Comparison of ENCODE assay signal across 11 mouse cellular contexts in genomic region chr1:155053296-155053695, GRCm38 (mm10). TPM values are rescaled to one million over a fixed set of nuclear protein-coding genes. Genes with fewer than 3 reads are reported as not detected.
DNase-seq lines count a peak whose midpoint lies in the region; ATAC-seq and TF ChIP-seq lines count a peak whose summit lies in the region.
"Had no signal": no experiment of that assay in that cellular context is flagged by ENCODE, and none has a peak within 500 bp of the region (broad histone marks: within the 10 kb centered on the region; RNA-seq: fewer than 3 reads in every experiment).

No protein-coding gene starts in this region.

- 92% methylated on average over 1 of the region's 1 CpGs for WGBS in heart, embryonic 14.5 days
- 74% methylated on average over 1 of the region's 1 CpGs for WGBS in embryonic facial prominence, embryonic 14.5 days
- WGBS in limb, embryonic 14.5 days: 88% methylated on average over 1 of the region's 1 CpGs

- H3K4me2 ChIP-seq in heart, embryonic 14.5 days (ENCODE audit: low read length): no peak overlapping the region
- no peak overlapping the region for H3K4me2 ChIP-seq in embryonic facial prominence, embryonic 14.5 days (ENCODE audit: low read depth, low read length)
- H3K4me2 ChIP-seq in limb, embryonic 14.5 days (replicated peaks; ENCODE audit: low read depth, low read length, severe bottlenecking): no peak overlapping the region

- TF ChIP-seq POLR2A in limb, embryonic 14.5 days (IDR thresholded peaks at IDR 0.05; ENCODE audit: borderline replicate concordance, extremely low read depth, insufficient read depth, insufficient read length): no peak

- ATAC-seq in heart, embryonic 14.5 days (ENCODE audit: insufficient number of reproducible peaks, insufficient read depth, low FRiP score, low read depth): no peak
- ATAC-seq in embryonic facial prominence, embryonic 14.5 days (ENCODE audit: low read depth): no peak
- no peak for ATAC-seq in limb, embryonic 14.5 days (ENCODE audit: low FRiP score, low read depth)

- peak overlapping the region; percentile 38; the same call in 1 of the 2 replicates for H3K9ac ChIP-seq in heart, embryonic 14.5 days (ENCODE audit: low read length)
- H3K9ac ChIP-seq in embryonic facial prominence, embryonic 14.5 days (ENCODE audit: low read depth, low read length): no peak overlapping the region; the same call in 1 of the 2 replicates
- no peak overlapping the region for H3K9ac ChIP-seq in limb, embryonic 14.5 days (ENCODE audit: low read depth, low read length, severe bottlenecking)

- no peaks in the 10 kb centered on the region for H3K9me3 ChIP-seq in heart, embryonic 14.5 days (ENCODE audit: control insufficient read depth, low read length)
- no peaks in the 10 kb centered on the region for H3K9me3 ChIP-seq in embryonic facial prominence, embryonic 14.5 days (ENCODE audit: control insufficient read depth, low read length)
- H3K9me3 ChIP-seq in limb, embryonic 14.5 days (ENCODE audit: control insufficient read depth, low read length): no peaks in the 10 kb centered on the region

- no peak overlapping the region for H3K4me3 ChIP-seq in heart, embryonic 14.5 days (ENCODE audit: control insufficient read depth in 1 of 2, insufficient read depth in 1 of 2, low read depth in 1 of 2, low read length in 2 of 2)
- no peak overlapping the region for H3K4me3 ChIP-seq in embryonic facial prominence, embryonic 14.5 days (ENCODE audit: low read depth, low read length)
- no peak overlapping the region for H3K4me3 ChIP-seq in limb, embryonic 14.5 days (replicated peaks; ENCODE audit: low read length)

- intact Hi-C loops in heart, postnatal 36 days (cut with DNase I): loop anchor here (10.0 kb wide), 1 partner anchor 362 kb away; the partner anchor contains the start of gene Xpr1

- H3K27ac ChIP-seq in heart, embryonic 14.5 days (replicated peaks in 1 of 2; ENCODE audit: control insufficient read depth in 1 of 2, insufficient read depth in 1 of 2, low read depth in 2 of 2, low read length in 2 of 2): peak overlapping the region; percentile 68 to 79
- H3K27ac ChIP-seq in embryonic facial prominence, embryonic 14.5 days (replicated peaks; ENCODE audit: low read depth, low read length): peak overlapping the region; percentile 78
- H3K27ac ChIP-seq in limb, embryonic 14.5 days (replicated peaks; ENCODE audit: low read depth, low read length): 0 out of 2 replicates have a peak overlapping the region, but pooled peaks have one; percentile 40

- H3K36me3 ChIP-seq in heart, embryonic 14.5 days (ENCODE audit: control insufficient read depth, insufficient read depth, low read length): no peaks in the 10 kb centered on the region
- no peaks in the 10 kb centered on the region for H3K36me3 ChIP-seq in embryonic facial prominence, embryonic 14.5 days (ENCODE audit: control insufficient read depth, insufficient read depth, low read length)
- H3K36me3 ChIP-seq in limb, embryonic 14.5 days (ENCODE audit: control insufficient read depth, insufficient read depth, low read length): no peaks in the 10 kb centered on the region

- no peak for DNase-seq in heart, postnatal 36 days
- peak; percentile 34 for DNase-seq in 3T3-L1 (ENCODE audit: low read depth, low spot score)
- no peak for DNase-seq in embryonic facial prominence, embryonic 14.5 days (ENCODE audit: low spot score)
- DNase-seq in limb, embryonic 14.5 days (ENCODE audit: low spot score): no peak
- no peak for DNase-seq in layer of hippocampus, postnatal 36 days
- DNase-seq in thymus, postnatal 36 days: no peak
- no peak for DNase-seq in urinary bladder, adult 2 months (ENCODE audit: low spot score)
- DNase-seq: adrenal gland, postnatal 36 days; spleen, adult 18-20 months had no signal

- H3K27me3 ChIP-seq in heart, embryonic 14.5 days (ENCODE audit: control insufficient read depth, insufficient read depth, low read length): no peaks in the 10 kb centered on the region
- H3K27me3 ChIP-seq in embryonic facial prominence, embryonic 14.5 days (replicated peaks; ENCODE audit: control insufficient read depth, insufficient read depth, low read length): no peaks in the 10 kb centered on the region
- no peaks in the 10 kb centered on the region for H3K27me3 ChIP-seq in limb, embryonic 14.5 days (ENCODE audit: control insufficient read depth, insufficient read depth, low read length)
- H3K27me3 ChIP-seq: CH12.LX had no signal

- H3K4me1 ChIP-seq in heart, embryonic 14.5 days (ENCODE audit: control insufficient read depth in 2 of 2, insufficient read depth in 2 of 2, low read length in 2 of 2): peaks cover 48 to 63% of the 10 kb centered on the region in 2 experiments
- peaks cover 49% of the 10 kb centered on the region for H3K4me1 ChIP-seq in embryonic facial prominence, embryonic 14.5 days (ENCODE audit: control insufficient read depth, insufficient read depth, low read length)
- H3K4me1 ChIP-seq in limb, embryonic 14.5 days (ENCODE audit: control insufficient read depth, insufficient read depth, low read length): peaks cover 44% of the 10 kb centered on the region

RNA-seq across cellular contexts. Expression of gene Ier5, which starts 46.1 kb away (rescaled TPM):
- polyA plus RNA-seq in heart, embryonic 14.5 days (2014; fragmentation: Nextera tagmentation; extraction: Ambion mirVana): 8.3 and 10.4 TPM in 2 replicates
- total RNA-seq in heart, postnatal 36 days (2021): 10 to 100 TPM; 13.2 to 15.5 TPM
- polyA plus RNA-seq in embryonic facial prominence, embryonic 14.5 days (2014; fragmentation: Nextera tagmentation; extraction: Ambion mirVana): 9.9 and 11.0 TPM in 2 replicates
- 25.1 and 25.3 TPM in 2 replicates for polyA plus RNA-seq in limb, embryonic 14.5 days (2012; rRNA removed)
- 13.6 and 16.2 TPM in 2 replicates for polyA plus RNA-seq in limb, embryonic 14.5 days (2014; fragmentation: Nextera tagmentation; extraction: Ambion mirVana)
- 10 to 100 TPM; 26.5 to 30.6 TPM for total RNA-seq in layer of hippocampus, postnatal 36 days (2021)
- polyA plus RNA-seq in urinary bladder, adult 2 months (2012; rRNA removed): 29.7 and 40.7 TPM in 2 replicates
